Mouse (Mus musculus): ENCODE measurements around the gene Uqcc3. TPM values are rescaled to one million over a fixed set of nuclear protein-coding genes. Genes with fewer than 3 reads are reported as not detected.
"Not testable (repeated sequence)": the region's sequence is repeated elsewhere in the genome, so short reads cannot be mapped to it uniquely, and the experiment has no call there.

Uqcc3 gene
- polyA plus RNA-seq, 1 experiment from 2014 or later, result 94.5 TPM

DNA sequence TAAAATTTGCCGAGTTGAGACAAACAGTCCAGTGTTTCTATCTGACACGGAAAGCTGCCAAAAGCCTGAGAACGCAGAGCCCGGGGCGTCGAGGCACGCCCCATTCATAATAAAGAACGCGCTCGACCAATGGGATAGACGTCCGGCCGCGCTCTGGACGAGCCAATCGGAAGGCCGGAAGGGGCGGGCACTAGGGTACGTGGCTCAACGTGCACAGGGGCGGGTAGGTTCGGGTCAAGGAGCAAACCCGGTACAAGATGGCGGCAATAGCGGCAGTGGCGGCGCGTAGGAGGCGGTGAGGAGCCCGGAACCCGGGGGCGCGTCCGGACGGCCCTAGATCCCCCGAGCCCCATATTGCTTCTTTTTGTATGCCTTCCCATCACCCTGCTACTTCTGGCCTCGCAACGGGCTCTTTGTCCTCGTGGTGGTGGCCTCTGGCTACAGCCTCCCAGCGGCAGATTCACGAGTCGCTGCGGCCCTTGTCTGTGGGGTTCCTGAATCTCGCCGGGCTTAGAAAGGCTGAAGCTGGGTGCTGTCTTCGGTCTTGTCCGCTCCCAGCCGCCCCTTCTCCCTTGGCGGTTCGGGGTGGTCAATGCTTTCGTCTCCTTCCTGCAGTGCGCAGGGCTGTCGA, 17.3 kb upstream of the Uqcc3 start, which contains the start of gene Ganab:
Gene Ganab (plus strand): TSS at position 207 of the 631 bp plus-strand sequence.
- Histone ChIP-seq H3K36me3 (ENCODE audit: insufficient read depth, low read length) (0 out of 2 replicates have a peak, but pooled peaks cover 3% of the 10 kb centered on the region), H3K4me3 (replicated peaks; ENCODE audit: low read depth, low read length) (peak within 1 kb of the TSS; percentile 85), H3K4me1 (replicated peaks; ENCODE audit: insufficient read depth, low read length) (peaks cover 16% of the 10 kb centered on the region), H3K9me3 (replicated peaks; ENCODE audit: low read length) (no peaks in the 10 kb centered on the region), H3K27ac (peak within 1 kb of the TSS; percentile 94), H3K27me3 (ENCODE audit: insufficient read depth, low read length) (no peaks in the 10 kb centered on the region), H3K4me2 (ENCODE audit: low read length) (peak within 1 kb of the TSS; percentile 87), H3K9ac (ENCODE audit: low read depth, low read length) (peak within 1 kb of the TSS; percentile 95)
- 0 out of 2 replicates have a peak, but pooled peaks have one; percentile 8 for TF ChIP-seq CTCF (IDR thresholded peaks at IDR 0.05; ENCODE audit: low read depth)
- WGBS, result under 1% methylated on average over 53 of the region's 53 CpGs
- ATAC-seq (replicated peaks; ENCODE audit: low FRiP score, low read depth), result peak; percentile 98
- DNase-seq (ENCODE audit: low spot score), result peak; percentile 99

DNA sequence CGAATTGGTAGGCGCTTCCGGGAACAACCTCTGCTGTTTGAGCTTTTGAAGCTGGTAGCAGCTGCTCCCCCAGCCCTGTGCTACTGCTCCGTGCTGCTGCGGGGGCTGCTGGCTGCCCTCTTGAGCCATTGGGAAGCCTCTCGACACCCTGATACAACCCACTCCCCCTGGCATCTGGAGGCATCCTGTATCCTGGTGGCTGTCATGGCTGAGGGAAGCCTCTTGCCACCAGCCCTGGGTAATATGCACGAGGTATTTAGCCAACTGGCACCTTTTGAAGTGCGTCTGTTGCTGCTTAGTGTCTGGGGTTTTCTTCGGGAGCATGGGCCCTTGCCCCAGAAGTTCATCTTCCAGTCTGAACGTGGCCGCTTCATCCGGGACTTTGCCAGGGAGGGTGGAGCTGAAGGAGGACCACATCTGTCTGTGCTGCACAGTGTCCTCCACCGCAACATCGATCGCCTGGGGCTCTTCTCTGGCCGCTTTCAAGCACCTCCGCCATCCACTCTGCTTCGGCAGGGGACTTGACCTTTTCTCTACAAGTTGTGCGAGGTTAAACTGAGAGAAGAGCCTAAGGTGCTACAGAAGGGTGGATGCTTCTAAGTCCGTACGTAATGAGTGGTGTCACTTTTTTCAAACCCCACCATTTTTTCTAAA, 16.6 kb upstream of the Uqcc3 start:
- H3K27me3 ChIP-seq (ENCODE audit: insufficient read depth, low read length); H3K36me3 ChIP-seq (ENCODE audit: insufficient read depth, low read length); H3K9me3 ChIP-seq (replicated peaks; ENCODE audit: low read length): not testable (repeated sequence)
- peaks cover 16% of the 10 kb centered on the region for H3K4me1 ChIP-seq (replicated peaks; ENCODE audit: insufficient read depth, low read length)
- ATAC-seq (replicated peaks; ENCODE audit: low FRiP score, low read depth), result peak; percentile 57
- H3K9ac ChIP-seq (ENCODE audit: low read depth, low read length), result peak overlapping the region; percentile 95
- H3K4me2 ChIP-seq (ENCODE audit: low read length), result peak overlapping the region; percentile 87
- 21% methylated on average over 21 of the region's 21 CpGs for WGBS
- H3K27ac ChIP-seq, result peak overlapping the region; percentile 83
- DNase-seq (ENCODE audit: low spot score), result peak; percentile 31
- H3K4me3 ChIP-seq (replicated peaks; ENCODE audit: low read depth, low read length), result peak overlapping the region; percentile 85

DNA sequence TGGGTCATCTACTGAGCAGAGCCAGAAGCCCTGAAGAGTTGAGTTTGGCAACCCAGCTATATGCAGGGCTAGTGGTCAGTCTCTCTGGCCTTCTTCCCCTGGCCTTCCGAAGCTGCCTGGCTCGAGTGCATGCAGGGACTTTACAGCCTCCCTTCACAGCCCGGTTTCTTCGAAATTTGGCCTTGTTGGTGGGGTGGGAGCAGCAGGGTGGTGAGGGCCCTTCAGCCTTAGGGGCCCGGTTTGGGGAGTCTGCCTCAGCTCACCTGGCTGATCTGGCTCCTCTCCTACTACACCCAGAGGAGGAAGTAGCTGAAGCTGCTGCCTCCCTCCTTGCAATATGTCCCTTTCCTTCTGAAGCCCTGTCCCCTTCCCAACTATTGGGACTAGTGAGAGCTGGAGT, 15.5 kb upstream of the Uqcc3 start:
- not testable (repeated sequence) for H3K36me3 ChIP-seq (ENCODE audit: insufficient read depth, low read length); H3K9me3 ChIP-seq (replicated peaks; ENCODE audit: low read length); H3K9ac ChIP-seq (ENCODE audit: low read depth, low read length); H3K27ac ChIP-seq; ATAC-seq (replicated peaks; ENCODE audit: low FRiP score, low read depth); DNase-seq (ENCODE audit: low spot score); H3K4me2 ChIP-seq (ENCODE audit: low read length); H3K4me3 ChIP-seq (replicated peaks; ENCODE audit: low read depth, low read length); H3K27me3 ChIP-seq (ENCODE audit: insufficient read depth, low read length)
- WGBS, result 90% methylated on average over 5 of the region's 5 CpGs
- peaks cover 16% of the 10 kb centered on the region for H3K4me1 ChIP-seq (replicated peaks; ENCODE audit: insufficient read depth, low read length)

DNA sequence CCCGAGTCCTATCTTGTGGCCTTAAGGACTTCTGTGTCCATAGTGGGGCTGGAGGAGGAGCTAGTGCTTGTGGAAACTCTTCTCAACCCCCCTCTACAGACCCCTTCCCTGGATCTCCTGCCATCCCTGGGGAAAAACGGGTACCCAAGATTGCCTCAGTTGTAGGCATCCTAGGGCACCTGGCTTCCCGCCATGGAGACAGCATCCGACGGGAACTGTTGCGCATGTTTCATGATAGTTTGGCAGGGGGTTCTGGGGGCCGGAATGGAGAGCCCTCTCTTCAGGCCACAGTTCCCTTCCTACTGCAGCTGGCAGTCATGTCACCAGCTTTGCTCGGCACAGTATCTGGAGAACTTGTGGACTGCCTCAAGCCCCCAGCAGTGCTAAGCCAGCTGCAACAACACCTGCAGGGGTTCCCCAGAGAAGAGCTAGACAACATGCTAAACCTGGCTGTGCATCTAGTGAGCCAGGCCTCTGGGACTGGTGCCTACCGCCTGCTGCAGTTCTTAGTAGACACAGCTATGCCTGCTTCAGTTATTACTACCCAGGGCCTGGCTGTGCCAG, 14.8 kb upstream of the Uqcc3 start:
- no peak for DNase-seq (ENCODE audit: low spot score)
- Histone ChIP-seq H3K9ac (ENCODE audit: low read depth, low read length) (0 out of 2 replicates have a peak overlapping the region, but pooled peaks have one; percentile 2), H3K4me3 (replicated peaks; ENCODE audit: low read depth, low read length) (no peak overlapping the region), H3K4me1 (replicated peaks; ENCODE audit: insufficient read depth, low read length) (peaks cover 16% of the 10 kb centered on the region), H3K27ac (no peak overlapping the region), H3K36me3 (ENCODE audit: insufficient read depth, low read length) (0 out of 2 replicates have a peak, but pooled peaks cover 3% of the 10 kb centered on the region), H3K27me3 (ENCODE audit: insufficient read depth, low read length) (no peaks in the 10 kb centered on the region), H3K4me2 (ENCODE audit: low read length) (no peak overlapping the region), H3K9me3 (replicated peaks; ENCODE audit: low read length) (no peaks in the 10 kb centered on the region)
- 92% methylated on average over 9 of the region's 9 CpGs for WGBS
- ATAC-seq (replicated peaks; ENCODE audit: low FRiP score, low read depth), result no peak
- TF ChIP-seq CTCF (IDR thresholded peaks at IDR 0.05; ENCODE audit: low read depth), result no peak

DNA sequence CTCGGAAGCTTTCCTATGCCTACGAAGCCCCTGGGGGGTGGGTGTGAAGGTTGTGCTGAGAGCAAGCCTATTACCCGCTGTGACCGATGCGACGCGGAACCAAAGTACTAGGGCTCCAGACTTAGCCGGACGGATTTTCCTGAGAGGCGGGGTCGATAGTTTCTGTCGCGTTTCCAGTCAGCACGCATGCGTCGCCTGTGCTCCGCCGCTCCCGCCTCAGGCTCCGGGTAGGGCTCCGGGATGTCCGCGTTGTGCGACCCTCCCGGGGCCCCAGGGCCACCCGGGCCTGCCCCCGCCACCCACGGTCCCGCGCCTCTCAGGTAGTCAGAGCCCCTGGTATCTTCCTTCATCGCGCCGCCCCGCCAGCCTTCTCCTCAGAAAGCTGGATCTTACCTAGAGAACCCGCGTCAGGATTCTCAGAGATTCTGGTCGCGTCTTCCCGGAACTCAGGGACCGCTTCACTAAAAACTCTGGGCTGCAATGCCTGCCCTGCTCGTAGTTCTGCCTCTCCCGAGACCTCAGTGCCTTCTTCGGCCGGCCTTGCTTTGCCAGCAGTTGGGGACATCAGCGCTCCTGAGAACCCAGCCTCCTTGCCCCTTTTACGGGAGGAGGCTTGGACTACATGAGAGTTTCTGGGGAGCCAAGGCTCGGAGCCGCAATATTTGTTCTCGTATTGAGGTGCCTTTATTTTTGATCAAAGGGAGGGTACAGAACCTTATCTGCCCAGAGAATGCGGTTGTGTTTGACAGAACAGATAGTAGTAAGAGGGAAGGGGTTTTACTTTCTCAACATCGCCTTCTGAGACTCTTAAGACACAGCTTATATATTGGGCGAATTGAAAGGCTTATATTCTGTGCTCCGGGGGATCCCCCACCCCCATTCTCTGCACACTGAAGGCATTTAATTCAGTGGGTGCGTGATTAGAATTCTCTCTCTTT, 12.4 kb upstream of the Uqcc3 start, which contains the start of gene Ints5:
Gene Ints5 (plus strand): TSS at position 177 of the 938 bp plus-strand sequence.
- no peaks in the 10 kb centered on the region for H3K27me3 ChIP-seq (ENCODE audit: insufficient read depth, low read length)
- peak within 1 kb of the TSS; percentile 88 for H3K27ac ChIP-seq
- H3K4me1 ChIP-seq (replicated peaks; ENCODE audit: insufficient read depth, low read length), result peaks cover 7% of the 10 kb centered on the region; the same call in 1 of the 2 replicates
- TF ChIP-seq CTCF (IDR thresholded peaks at IDR 0.05; ENCODE audit: low read depth), result no peak
- DNase-seq (ENCODE audit: low spot score) (peak; percentile 94), ATAC-seq (replicated peaks; ENCODE audit: low FRiP score, low read depth) (peak; percentile 34; the same call in 1 of the 2 replicates)
- H3K9me3 ChIP-seq (replicated peaks; ENCODE audit: low read length), result no peaks in the 10 kb centered on the region
- H3K9ac ChIP-seq (ENCODE audit: low read depth, low read length), result peak within 1 kb of the TSS; percentile 88
- H3K36me3 ChIP-seq (ENCODE audit: insufficient read depth, low read length), result 0 out of 2 replicates have a peak, but pooled peaks cover 3% of the 10 kb centered on the region
- peak within 1 kb of the TSS; percentile 77 for H3K4me3 ChIP-seq (replicated peaks; ENCODE audit: low read depth, low read length)
- peak within 1 kb of the TSS; percentile 88 for H3K4me2 ChIP-seq (ENCODE audit: low read length)
- WGBS, result 3% methylated on average over 54 of the region's 54 CpGs

Measured in kidney, postnatal 0 days (tissue).